Mouse (Mus musculus): ENCODE results near the gene Phox2a. TPM values are rescaled to one million over a fixed set of nuclear protein-coding genes. Genes with fewer than 3 reads are reported as not detected.

The Phox2a gene
- total RNA-seq, 2 experiments from 2014 or later = not detected

DNA sequence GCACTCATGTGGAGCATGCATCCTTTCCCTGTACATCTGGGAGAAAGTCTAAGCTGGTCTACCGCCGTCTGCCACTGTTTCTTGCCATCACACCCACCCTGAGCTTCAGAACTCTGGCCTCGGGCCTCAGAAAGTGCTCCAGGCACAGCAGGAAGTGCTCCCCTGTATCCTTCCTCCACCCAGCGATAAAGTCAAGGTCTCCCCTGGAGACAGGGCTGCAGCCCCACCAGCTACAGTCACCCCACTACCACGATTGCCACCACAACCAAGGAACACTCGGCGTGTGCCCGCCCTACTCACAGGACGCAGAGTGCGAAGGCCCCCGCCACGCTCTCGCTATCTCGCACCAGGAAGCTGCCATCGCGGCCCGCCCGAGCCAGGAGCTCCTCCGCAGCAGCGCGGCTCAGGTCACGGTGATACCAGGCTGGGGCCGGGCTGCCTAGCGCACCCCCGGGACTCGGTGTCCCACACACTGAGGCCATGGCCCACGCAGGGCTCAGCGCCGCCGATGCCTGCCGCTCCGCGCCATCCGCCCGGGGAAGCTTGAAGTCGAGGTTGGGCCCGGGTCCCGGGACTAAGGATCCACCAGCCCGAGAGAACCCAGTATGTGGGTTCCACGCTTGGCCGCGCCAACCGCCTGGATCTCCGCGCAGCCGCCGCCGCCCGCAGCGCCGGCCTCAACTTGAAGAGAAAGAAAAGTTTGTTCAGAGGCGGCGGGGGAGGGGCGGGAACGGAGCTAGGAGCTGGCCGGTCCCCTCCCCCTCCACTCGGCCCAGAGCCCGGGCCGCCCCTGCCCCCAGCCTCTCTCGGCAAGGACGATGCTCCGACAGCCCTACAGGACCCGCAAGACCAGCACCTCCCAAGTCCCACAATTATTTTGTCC lies 18.4 kb downstream of the Phox2a start:
- intact Hi-C loops (cut with DNase I) = loop anchor here (5.0 kb wide), 2 partner anchors 61 to 159 kb away; no protein-coding TSS in a partner anchor
- DNase-seq = peak; percentile 31 to 60

GRCm38 (mm10) chr7:101837154-101837605 lies 19.1 kb downstream of the Phox2a start:
- intact Hi-C loops (cut with DNase I) = loop anchor here (5.0 kb wide), 2 partner anchors 60 to 160 kb away; no protein-coding TSS in a partner anchor
- DNase-seq = no peak

- intact Hi-C loops (cut with DNase I) = loop anchor here (5.0 kb wide), 2 partner anchors 59 to 161 kb away; no protein-coding TSS in a partner anchor
- peak; percentile 83 to 85 for DNase-seq
Observed at GRCm38 (mm10) chr7:101837606-101838471, 19.7 kb downstream of the Phox2a start, which contains the start of gene Inppl1. Gene Inppl1, minus strand, starts transcription at chr7:101838229.

- DNase-seq = no peak
- intact Hi-C loops (cut with DNase I) = no loop called here
Observed at GRCm38 (mm10) chr7:101844186-101844585, 26.1 kb downstream of the Phox2a start.

- intact Hi-C loops (cut with DNase I) = loop anchor here (1.0 to 2.0 kb wide), 2 partner anchors 17 to 41 kb away; no protein-coding TSS in a partner anchor
- no peak for DNase-seq
Observed at GRCm38 (mm10) chr7:101847934-101848333, 29.8 kb downstream of the Phox2a start.

- DNase-seq = no peak
- intact Hi-C loops (cut with DNase I) = no loop called here
Observed at GRCm38 (mm10) chr7:101851689-101852088, 33.6 kb downstream of the Phox2a start.

- DNase-seq = no peak
- intact Hi-C loops (cut with DNase I) = no loop called here
Observed at GRCm38 (mm10) chr7:101852846-101853245, 34.7 kb downstream of the Phox2a start.

- intact Hi-C loops (cut with DNase I) = no loop called here
- no peak for DNase-seq
Observed at GRCm38 (mm10) chr7:101853816-101854215, 35.7 kb downstream of the Phox2a start.

DNA sequence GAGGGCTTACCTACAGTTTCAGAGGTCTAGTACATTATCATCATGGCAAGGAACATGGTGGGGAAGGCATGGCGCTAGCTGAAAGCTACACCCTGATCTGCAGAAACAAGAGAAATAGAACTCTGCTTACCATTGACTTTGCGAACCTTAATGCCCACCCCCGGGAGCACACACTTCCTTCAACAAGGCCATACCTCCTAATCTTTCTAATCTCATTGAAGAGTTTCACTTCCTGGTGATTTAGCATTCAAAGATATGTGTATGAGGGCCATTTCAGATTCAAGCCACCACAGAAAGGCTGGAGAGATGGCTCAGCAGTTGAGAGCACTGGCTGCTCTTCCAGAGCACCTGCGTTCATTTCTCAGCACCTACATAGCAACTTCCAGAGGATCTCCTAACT lies 39.0 kb downstream of the Phox2a start, which contains the start of gene Folr2:
Folr2 (minus strand) TSS at position 101 of the 400 bp plus-strand sequence.
- DNase-seq = no peak

DNA sequence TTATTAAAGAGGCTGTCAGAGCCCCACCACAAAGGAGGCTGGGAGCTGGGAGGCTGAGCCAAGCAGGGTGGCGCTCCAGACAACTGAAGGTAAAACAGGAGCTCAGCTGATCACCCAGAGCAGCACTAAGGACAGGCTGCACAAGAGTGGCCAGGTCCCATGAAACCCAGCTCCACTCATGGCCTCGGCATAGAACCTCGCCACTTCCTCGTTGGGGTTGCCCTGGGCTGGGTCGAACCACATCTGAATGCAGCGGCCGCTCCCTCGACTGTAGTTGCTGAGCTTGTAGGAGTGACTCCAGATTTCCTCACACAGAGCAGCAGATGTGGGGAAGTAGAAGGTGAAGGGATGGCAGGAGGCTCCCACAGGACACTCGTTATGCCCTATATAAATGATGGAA lies 40.2 kb downstream of the Phox2a start:
- no peak for DNase-seq
- intact Hi-C loops (cut with DNase I) = no loop called here

More for the DNA sequence above, 39.0 kb downstream of the Phox2a start, which contains the start of gene Folr2:
- intact Hi-C loops (cut with DNase I) = no loop called here

- intact Hi-C loops (cut with DNase I) = no loop called here
- DNase-seq = no peak
Observed at GRCm38 (mm10) chr7:101860978-101861377, 42.9 kb downstream of the Phox2a start.

DNA sequence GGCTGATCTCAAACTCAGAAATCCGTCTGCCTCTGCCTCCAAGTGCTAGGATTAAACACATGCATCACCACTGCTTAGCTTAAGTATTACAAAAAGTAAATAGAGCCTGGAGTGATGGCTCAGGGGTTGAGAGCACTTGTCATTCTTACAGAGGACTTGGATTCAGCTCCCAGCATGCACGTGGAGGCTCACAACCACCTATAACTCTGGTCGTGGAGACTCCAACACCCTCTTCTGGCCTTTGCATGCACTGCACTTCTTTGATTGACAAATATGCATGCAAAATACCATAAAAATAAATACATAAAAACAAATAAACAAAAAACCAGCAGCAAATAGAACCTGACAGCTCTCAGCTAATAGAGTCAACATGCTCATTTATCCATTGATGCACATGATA lies 44.2 kb downstream of the Phox2a start:
- no peak for DNase-seq
- intact Hi-C loops (cut with DNase I) = no loop called here

GRCm38 (mm10) chr7:101863415-101863814 lies 45.3 kb downstream of the Phox2a start, which contains the start of gene Anapc15:
Gene Anapc15, plus strand, starts transcription at chr7:101863715.
- DNase-seq = no peak
- intact Hi-C loops (cut with DNase I) = no loop called here

GRCm38 (mm10) chr7:101866491-101867265 lies 48.6 kb downstream of the Phox2a start:
- no peak for DNase-seq
- intact Hi-C loops (cut with DNase I) = no loop called here

- no peak for DNase-seq
- intact Hi-C loops (cut with DNase I) = no loop called here
Observed at GRCm38 (mm10) chr7:101867482-101867881, 49.4 kb downstream of the Phox2a start.

- DNase-seq = peak in 1 of 2 experiments; percentile 6
- intact Hi-C loops (cut with DNase I) = no loop called here
Observed at GRCm38 (mm10) chr7:101868241-101869162, 50.4 kb downstream of the Phox2a start.

GRCm38 (mm10) chr7:101869163-101869500 lies 51.0 kb downstream of the Phox2a start:
- no peak for DNase-seq
- intact Hi-C loops (cut with DNase I) = no loop called here

DNA sequence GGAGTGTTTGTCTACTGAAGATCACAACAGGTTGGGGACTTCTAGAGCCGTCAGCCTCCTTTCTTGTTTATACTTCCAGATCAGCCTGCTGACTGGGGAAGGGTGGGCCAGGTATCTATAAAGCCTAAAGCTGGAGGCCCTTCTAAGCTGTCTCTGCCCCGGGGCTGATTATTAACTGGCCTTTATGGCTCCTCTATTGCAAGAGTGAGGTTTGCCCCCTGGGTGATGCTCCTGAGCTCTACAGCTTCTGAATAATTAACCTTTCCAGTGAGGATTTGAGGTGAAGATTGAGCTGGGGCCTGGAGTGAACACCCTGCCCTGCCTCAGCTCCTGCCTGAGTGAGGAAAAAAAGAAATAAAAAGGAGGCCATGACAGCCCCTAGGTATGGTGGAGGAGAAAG lies 52.5 kb downstream of the Phox2a start, which contains the start of gene Folr1:
Folr1 (minus strand) TSS at position 160 of the 400 bp plus-strand sequence.
- no peak for DNase-seq
- intact Hi-C loops (cut with DNase I) = no loop called here

GRCm38 (mm10) chr7:101871296-101871695 lies 53.2 kb downstream of the Phox2a start:
- intact Hi-C loops (cut with DNase I) = no loop called here
- no peak for DNase-seq
